Mouse (Mus musculus): ENCODE measurements at regions not wholly inside any gene's neighbourhood (a gene's known extent, or its start where the extent isn't known, plus 50 kb on each side); places are given as distances from the start of the nearest gene placed in this dataset. TPM values are rescaled to one million over a fixed set of nuclear protein-coding genes. Genes with fewer than 3 reads are reported as not detected.

DNA sequence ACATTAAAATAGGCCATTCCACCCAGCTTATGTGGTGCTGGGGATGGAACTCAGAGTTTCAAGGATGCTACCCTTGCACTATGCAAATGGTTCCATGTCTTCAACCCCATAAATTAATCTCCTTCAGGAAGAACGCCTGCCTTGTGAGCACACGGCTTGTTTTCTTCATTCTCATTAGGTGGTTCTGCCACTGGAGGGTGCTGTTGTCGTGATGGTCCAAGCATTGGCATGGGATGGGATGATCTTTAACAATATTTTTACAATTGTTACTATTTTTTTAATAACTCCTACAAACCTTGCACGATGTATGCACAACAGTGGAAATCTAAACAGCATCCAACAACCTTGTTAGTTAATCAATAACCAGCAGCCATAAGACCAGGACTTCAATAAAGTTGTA, 185.0 kb downstream of the S1pr1 start:
- H3K9ac ChIP-seq, result no peak overlapping the region
- WGBS, result 60% methylated on average over 4 of the region's 4 CpGs
- H3K4me1 ChIP-seq, result no peaks in the 10 kb centered on the region
- H3K36me3 ChIP-seq, result no peaks in the 10 kb centered on the region
- ATAC-seq (ENCODE audit: insufficient number of reproducible peaks, insufficient read depth, low FRiP score, low TSS enrichment), result no peak
- H3K4me3 ChIP-seq, result no peak overlapping the region
- no peaks in the 10 kb centered on the region for H3K27me3 ChIP-seq
- no peak overlapping the region for H3K4me2 ChIP-seq (replicated peaks)
- H3K27ac ChIP-seq, result no peak overlapping the region
- no peaks in the 10 kb centered on the region for H3K9me3 ChIP-seq

GRCm38 (mm10) chr3:115523515-115523914, 191.4 kb downstream of the S1pr1 start:
- Histone ChIP-seq H3K36me3 (no peaks in the 10 kb centered on the region), H3K4me1 (no peaks in the 10 kb centered on the region), H3K27ac (no peak overlapping the region), H3K4me3 (no peak overlapping the region), H3K27me3 (no peaks in the 10 kb centered on the region), H3K9ac (no peak overlapping the region), H3K9me3 (no peaks in the 10 kb centered on the region), H3K4me2 (replicated peaks) (no peak overlapping the region)
- 88% methylated on average over 2 of the region's 2 CpGs for WGBS
- ATAC-seq (ENCODE audit: insufficient number of reproducible peaks, insufficient read depth, low FRiP score, low TSS enrichment), result no peak

DNA sequence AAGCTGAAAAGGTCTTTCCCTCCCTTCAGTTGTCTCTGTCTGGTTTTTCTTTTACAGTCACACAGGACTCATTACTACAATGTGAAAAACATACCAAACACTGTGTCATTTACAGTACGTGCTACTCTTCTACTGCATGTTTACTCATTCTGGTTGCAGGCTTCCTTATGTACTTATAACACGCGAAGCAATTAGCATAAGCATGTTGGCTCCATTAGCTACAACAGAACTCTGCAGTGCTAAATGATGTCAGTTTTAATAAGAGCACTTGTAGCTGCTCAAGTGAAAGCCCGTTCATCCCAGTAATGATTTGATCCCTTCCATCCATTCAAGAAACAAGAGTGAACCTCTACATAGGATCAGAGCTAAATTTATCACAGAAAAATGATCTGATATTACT, 199.2 kb downstream of the S1pr1 start:
- Histone ChIP-seq H3K36me3 (no peaks in the 10 kb centered on the region), H3K4me1 (no peaks in the 10 kb centered on the region), H3K9ac (no peak overlapping the region), H3K4me3 (no peak overlapping the region), H3K27ac (no peak overlapping the region), H3K9me3 (no peaks in the 10 kb centered on the region), H3K27me3 (no peaks in the 10 kb centered on the region), H3K4me2 (replicated peaks) (no peak overlapping the region)
- WGBS, result 90% methylated on average over 4 of the region's 4 CpGs
- ATAC-seq (ENCODE audit: insufficient number of reproducible peaks, insufficient read depth, low FRiP score, low TSS enrichment), result no peak

- 94% methylated on average over 4 of the region's 4 CpGs for WGBS
- ATAC-seq (ENCODE audit: insufficient number of reproducible peaks, insufficient read depth, low FRiP score, low TSS enrichment), result no peak
- Histone ChIP-seq H3K9me3 (no peaks in the 10 kb centered on the region), H3K4me2 (replicated peaks) (no peak overlapping the region), H3K27me3 (no peaks in the 10 kb centered on the region), H3K4me3 (no peak overlapping the region), H3K9ac (no peak overlapping the region), H3K27ac (no peak overlapping the region), H3K4me1 (no peaks in the 10 kb centered on the region), H3K36me3 (no peaks in the 10 kb centered on the region)
These were observed 205.2 kb downstream of the S1pr1 start for GRCm38 (mm10) chr3:115509658-115510057.

- 52% methylated on average over 1 of the region's 1 CpGs for WGBS
- Histone ChIP-seq H3K9ac (no peak overlapping the region), H3K4me1 (no peaks in the 10 kb centered on the region), H3K27me3 (no peaks in the 10 kb centered on the region), H3K27ac (no peak overlapping the region), H3K4me2 (replicated peaks) (no peak overlapping the region), H3K36me3 (no peaks in the 10 kb centered on the region), H3K4me3 (no peak overlapping the region), H3K9me3 (no peaks in the 10 kb centered on the region)
- ATAC-seq (ENCODE audit: insufficient number of reproducible peaks, insufficient read depth, low FRiP score, low TSS enrichment), result no peak
These were observed 217.5 kb downstream of the S1pr1 start for GRCm38 (mm10) chr3:115497420-115497819.

DNA sequence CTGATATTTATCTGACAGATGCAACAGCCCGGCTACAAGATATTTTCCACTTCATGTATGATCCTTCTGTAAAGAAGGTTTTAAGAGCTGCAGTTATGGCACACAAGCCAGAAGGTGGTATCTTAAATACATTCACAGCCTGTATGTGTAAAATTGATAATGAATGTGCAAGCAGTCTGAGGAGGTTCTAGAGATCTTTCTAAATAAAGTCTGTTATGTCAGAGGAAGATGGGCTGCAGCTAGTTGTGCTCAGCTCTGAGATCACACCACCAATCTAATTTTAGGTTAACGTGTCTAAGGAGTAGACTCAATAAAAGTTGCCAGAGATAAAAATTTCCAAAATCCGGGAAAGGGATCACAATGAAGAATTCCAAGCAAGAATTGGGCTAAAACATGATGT, 218.8 kb downstream of the S1pr1 start:
- Histone ChIP-seq H3K27ac (no peak overlapping the region), H3K4me1 (no peaks in the 10 kb centered on the region), H3K9me3 (no peaks in the 10 kb centered on the region), H3K27me3 (no peaks in the 10 kb centered on the region), H3K4me3 (no peak overlapping the region), H3K4me2 (replicated peaks) (no peak overlapping the region), H3K9ac (no peak overlapping the region), H3K36me3 (no peaks in the 10 kb centered on the region)
- no peak for ATAC-seq (ENCODE audit: insufficient number of reproducible peaks, insufficient read depth, low FRiP score, low TSS enrichment)
- WGBS, result 87% methylated on average over 3 of the region's 3 CpGs

DNA sequence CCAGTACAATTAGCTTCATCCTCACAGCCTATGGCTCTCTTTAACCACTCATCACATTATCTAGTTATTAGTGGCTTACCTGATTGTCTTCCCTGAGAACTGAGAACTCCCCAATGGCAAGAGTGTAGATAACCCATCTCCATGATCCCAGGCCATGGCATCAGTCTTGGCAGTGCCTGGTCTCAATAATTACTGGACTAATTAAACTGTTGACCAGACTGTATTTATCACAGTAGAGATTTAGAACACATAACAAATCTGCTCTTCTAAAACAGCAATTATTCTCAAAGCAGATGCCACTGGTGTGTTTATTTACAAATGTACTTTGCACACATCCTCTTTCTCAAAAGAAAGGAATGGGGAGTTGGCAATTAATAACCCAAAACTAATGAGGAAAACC, 219.2 kb downstream of the S1pr1 start:
- H3K36me3 ChIP-seq, result no peaks in the 10 kb centered on the region
- ATAC-seq (ENCODE audit: insufficient number of reproducible peaks, insufficient read depth, low FRiP score, low TSS enrichment), result no peak
- H3K27me3 ChIP-seq, result no peaks in the 10 kb centered on the region
- H3K4me3 ChIP-seq, result no peak overlapping the region
- no peaks in the 10 kb centered on the region for H3K9me3 ChIP-seq
- no peak overlapping the region for H3K9ac ChIP-seq
- H3K4me1 ChIP-seq, result no peaks in the 10 kb centered on the region
- H3K4me2 ChIP-seq (replicated peaks), result no peak overlapping the region
- no peak overlapping the region for H3K27ac ChIP-seq

GRCm38 (mm10) chr3:115468980-115469379, 245.9 kb downstream of the S1pr1 start:
- 87% methylated on average over 4 of the region's 4 CpGs for WGBS
- ATAC-seq (ENCODE audit: insufficient number of reproducible peaks, insufficient read depth, low FRiP score, low TSS enrichment), result no peak
- Histone ChIP-seq H3K9ac (no peak overlapping the region), H3K27ac (no peak overlapping the region), H3K4me3 (no peak overlapping the region), H3K9me3 (no peaks in the 10 kb centered on the region), H3K27me3 (no peaks in the 10 kb centered on the region), H3K4me2 (replicated peaks) (no peak overlapping the region), H3K4me1 (no peaks in the 10 kb centered on the region), H3K36me3 (no peaks in the 10 kb centered on the region)

DNA sequence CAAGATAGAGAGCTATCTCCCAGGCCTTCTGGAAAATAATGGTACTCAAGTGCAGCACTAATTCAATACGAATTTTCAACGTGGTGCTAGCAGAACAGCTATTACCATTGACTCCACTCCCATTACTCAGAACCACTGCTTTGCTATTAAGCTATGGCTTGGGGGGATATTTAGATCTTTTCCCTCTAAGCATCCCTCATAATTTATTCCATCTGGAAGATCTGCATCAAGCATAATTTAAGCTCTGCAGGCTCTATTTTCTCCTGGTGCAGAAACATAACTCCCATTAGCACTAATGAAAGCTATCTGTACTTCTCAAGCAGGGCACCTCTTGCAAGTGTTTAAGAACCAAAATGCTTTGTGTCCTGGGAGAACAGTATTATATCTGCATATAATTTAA, 247.0 kb downstream of the S1pr1 start:
- 21% methylated on average over 2 of the region's 2 CpGs for WGBS
- no peaks in the 10 kb centered on the region for H3K4me1 ChIP-seq
- no peaks in the 10 kb centered on the region for H3K9me3 ChIP-seq
- H3K36me3 ChIP-seq, result no peaks in the 10 kb centered on the region
- no peak overlapping the region for H3K9ac ChIP-seq
- no peaks in the 10 kb centered on the region for H3K27me3 ChIP-seq
- no peak for ATAC-seq (ENCODE audit: insufficient number of reproducible peaks, insufficient read depth, low FRiP score, low TSS enrichment)
- no peak overlapping the region for H3K4me2 ChIP-seq (replicated peaks)
- no peak overlapping the region for H3K27ac ChIP-seq
- H3K4me3 ChIP-seq, result no peak overlapping the region

- Histone ChIP-seq H3K36me3 (no peaks in the 10 kb centered on the region), H3K4me1 (no peaks in the 10 kb centered on the region), H3K9me3 (no peaks in the 10 kb centered on the region), H3K4me3 (no peak overlapping the region), H3K27me3 (no peaks in the 10 kb centered on the region), H3K4me2 (replicated peaks) (no peak overlapping the region), H3K9ac (no peak overlapping the region), H3K27ac (no peak overlapping the region)
- ATAC-seq (ENCODE audit: insufficient number of reproducible peaks, insufficient read depth, low FRiP score, low TSS enrichment), result no peak
- 62% methylated on average over 3 of the region's 3 CpGs for WGBS
These were observed 252.2 kb downstream of the S1pr1 start for GRCm38 (mm10) chr3:115462623-115463022.

Small RNAs in the stretch of these regions (microRNA-seq; reads per million reads assigned to microRNA genes)
- gene Gm25347, result not detected
